Mouse (Mus musculus) megakaryocyte, embryonic 14.5 days (primary cell): ENCODE measurements around the gene Emp1.

Source experiments
- FLI1 ChIP-seq: IDR thresholded peaks from 2 replicates; pipeline ENCODE4 v1.6.1; 2012; ENCODE audit warnings: low read length, inconsistent platforms, mixed read lengths
- GATA1 ChIP-seq: IDR thresholded peaks from 3 replicates; pipeline ENCODE4 v1.6.1; 2012; ENCODE audit warnings: mixed read lengths, low read length, inconsistent platforms, borderline replicate concordance

DNA sequence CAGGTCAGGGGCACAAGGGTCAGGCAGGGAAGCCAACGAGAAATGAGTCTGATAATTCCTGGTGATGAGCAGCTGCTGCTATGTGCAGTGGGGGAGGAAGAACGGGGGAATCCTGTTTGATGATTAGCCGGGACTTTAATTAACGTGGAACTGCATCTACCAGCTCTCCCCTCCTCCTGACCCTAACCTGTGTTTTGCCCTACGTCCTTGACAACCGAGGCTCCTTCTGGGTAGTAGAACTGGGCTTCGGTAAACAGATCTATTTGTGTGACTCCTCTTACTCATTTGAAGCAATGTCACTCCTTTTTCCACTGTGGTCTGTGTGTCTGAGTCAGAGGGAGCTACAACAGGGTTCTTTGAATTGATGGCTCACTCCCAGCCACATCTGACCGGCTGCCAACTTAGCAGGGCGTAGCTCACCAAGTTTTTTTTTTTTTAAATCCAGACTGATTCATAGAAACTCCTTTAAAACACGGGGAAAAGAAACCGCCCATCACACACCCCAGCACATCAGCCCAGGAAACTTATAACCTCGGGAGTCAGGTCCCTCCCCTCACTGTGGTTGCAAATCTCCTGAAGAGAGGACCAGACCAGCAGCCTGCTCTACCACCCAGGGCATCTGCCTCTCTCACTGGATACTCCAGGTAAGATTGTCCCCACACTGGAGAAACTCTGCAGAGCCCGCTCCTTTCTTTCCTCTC is at the start of gene Emp1:
- no peak for TF ChIP-seq GATA1
- no peak for TF ChIP-seq FLI1
